Mouse (Mus musculus): ENCODE measurements around the gene Dhx15. TPM values are rescaled to one million over a fixed set of nuclear protein-coding genes. Genes with fewer than 3 reads are reported as not detected.

The Dhx15 gene
- total and polyA plus RNA-seq, 2 experiments from 2014 or later: 70.6 to 92.3 TPM

GRCm38 (mm10) chr5:52232611-52233010, 42.3 kb upstream of the Dhx15 start:
- H3K9ac ChIP-seq (replicated peaks; ENCODE audit: low read length): no peak overlapping the region
- no peaks in the 10 kb centered on the region for H3K27me3 ChIP-seq (ENCODE audit: insufficient read depth, low read length)
- TF ChIP-seq CTCF (IDR thresholded peaks at IDR 0.05; ENCODE audit: low read depth): no peak
- H3K27ac ChIP-seq: no peak overlapping the region
- H3K36me3 ChIP-seq (ENCODE audit: insufficient read depth, low read length): no peaks in the 10 kb centered on the region
- H3K4me3 ChIP-seq (ENCODE audit: low read length): no peak overlapping the region
- no peak for DNase-seq (ENCODE audit: low spot score)
- H3K4me1 ChIP-seq (ENCODE audit: insufficient read depth, low read length): no peaks in the 10 kb centered on the region
- WGBS: 69% methylated on average over 2 of the region's 2 CpGs
- H3K4me2 ChIP-seq (ENCODE audit: low read depth, low read length): no peak overlapping the region
- no peak for ATAC-seq
- no peaks in the 10 kb centered on the region for H3K9me3 ChIP-seq (ENCODE audit: low read length)

GRCm38 (mm10) chr5:52232199-52232598, 41.9 kb upstream of the Dhx15 start:
- no peak overlapping the region for H3K9ac ChIP-seq (replicated peaks; ENCODE audit: low read length)
- WGBS: 75% methylated on average over 2 of the region's 2 CpGs
- DNase-seq (ENCODE audit: low spot score): no peak
- no peak overlapping the region for H3K4me2 ChIP-seq (ENCODE audit: low read depth, low read length)
- no peak for TF ChIP-seq CTCF (IDR thresholded peaks at IDR 0.05; ENCODE audit: low read depth)
- ATAC-seq: no peak
- H3K4me3 ChIP-seq (ENCODE audit: low read length): no peak overlapping the region
- no peaks in the 10 kb centered on the region for H3K9me3 ChIP-seq (ENCODE audit: low read length)
- H3K36me3 ChIP-seq (ENCODE audit: insufficient read depth, low read length): no peaks in the 10 kb centered on the region
- H3K27ac ChIP-seq: no peak overlapping the region
- no peaks in the 10 kb centered on the region for H3K27me3 ChIP-seq (ENCODE audit: insufficient read depth, low read length)
- H3K4me1 ChIP-seq (ENCODE audit: insufficient read depth, low read length): no peaks in the 10 kb centered on the region

GRCm38 (mm10) chr5:52230466-52230865, 40.2 kb upstream of the Dhx15 start:
- TF ChIP-seq CTCF (IDR thresholded peaks at IDR 0.05; ENCODE audit: low read depth): no peak
- no peak overlapping the region for H3K27ac ChIP-seq
- H3K9me3 ChIP-seq (ENCODE audit: low read length): no peaks in the 10 kb centered on the region
- H3K27me3 ChIP-seq (ENCODE audit: insufficient read depth, low read length): no peaks in the 10 kb centered on the region
- no peak overlapping the region for H3K4me3 ChIP-seq (ENCODE audit: low read length)
- no peak overlapping the region for H3K9ac ChIP-seq (replicated peaks; ENCODE audit: low read length)
- DNase-seq (ENCODE audit: low spot score): no peak
- H3K36me3 ChIP-seq (ENCODE audit: insufficient read depth, low read length): no peaks in the 10 kb centered on the region
- no peak for ATAC-seq
- WGBS: 89% methylated on average over 7 of the region's 7 CpGs
- H3K4me1 ChIP-seq (ENCODE audit: insufficient read depth, low read length): no peaks in the 10 kb centered on the region
- no peak overlapping the region for H3K4me2 ChIP-seq (ENCODE audit: low read depth, low read length)

GRCm38 (mm10) chr5:52226677-52227076, 36.4 kb upstream of the Dhx15 start:
- H3K9ac ChIP-seq (replicated peaks; ENCODE audit: low read length): no peak overlapping the region
- no peaks in the 10 kb centered on the region for H3K27me3 ChIP-seq (ENCODE audit: insufficient read depth, low read length)
- 84% methylated on average over 3 of the region's 3 CpGs for WGBS
- ATAC-seq: no peak
- H3K9me3 ChIP-seq (ENCODE audit: low read length): no peaks in the 10 kb centered on the region
- H3K4me3 ChIP-seq (ENCODE audit: low read length): no peak overlapping the region
- DNase-seq (ENCODE audit: low spot score): no peak
- no peak for TF ChIP-seq CTCF (IDR thresholded peaks at IDR 0.05; ENCODE audit: low read depth)
- no peak overlapping the region for H3K27ac ChIP-seq
- H3K4me2 ChIP-seq (ENCODE audit: low read depth, low read length): no peak overlapping the region
- no peaks in the 10 kb centered on the region for H3K36me3 ChIP-seq (ENCODE audit: insufficient read depth, low read length)
- no peaks in the 10 kb centered on the region for H3K4me1 ChIP-seq (ENCODE audit: insufficient read depth, low read length)

DNA sequence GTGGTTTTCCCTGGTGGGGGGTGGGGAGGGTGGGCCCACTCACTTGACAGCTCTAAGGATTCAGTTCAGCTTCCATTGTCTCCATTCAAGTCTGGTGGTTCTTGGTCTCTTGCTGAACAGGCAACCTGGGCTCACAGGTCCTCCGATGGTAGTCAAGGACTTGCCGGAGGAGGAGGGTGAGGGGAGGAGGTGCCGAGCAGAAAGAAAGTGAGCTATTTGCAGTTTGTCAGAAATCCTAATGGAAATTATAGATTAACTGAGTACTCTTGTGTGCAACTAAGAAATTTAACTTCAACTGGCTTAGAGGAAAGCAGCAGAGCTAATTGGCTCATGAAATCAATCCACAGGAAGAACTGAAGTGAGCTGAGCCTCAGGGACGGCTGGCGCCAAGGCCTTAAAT, 31.3 kb upstream of the Dhx15 start:
- 77% methylated on average over 5 of the region's 5 CpGs for WGBS
- Histone ChIP-seq H3K27ac (no peak overlapping the region), H3K9me3 (ENCODE audit: low read length) (no peaks in the 10 kb centered on the region), H3K36me3 (ENCODE audit: insufficient read depth, low read length) (no peaks in the 10 kb centered on the region), H3K4me2 (ENCODE audit: low read depth, low read length) (no peak overlapping the region), H3K9ac (replicated peaks; ENCODE audit: low read length) (no peak overlapping the region), H3K4me1 (ENCODE audit: insufficient read depth, low read length) (peaks cover 8% of the 10 kb centered on the region), H3K4me3 (ENCODE audit: low read length) (no peak overlapping the region), H3K27me3 (ENCODE audit: insufficient read depth, low read length) (no peaks in the 10 kb centered on the region)
- TF ChIP-seq CTCF (IDR thresholded peaks at IDR 0.05; ENCODE audit: low read depth): no peak
- ATAC-seq: no peak
- no peak for DNase-seq (ENCODE audit: low spot score)

- Histone ChIP-seq H3K4me2 (ENCODE audit: low read depth, low read length) (no peak overlapping the region), H3K9me3 (ENCODE audit: low read length) (no peaks in the 10 kb centered on the region), H3K27me3 (ENCODE audit: insufficient read depth, low read length) (no peaks in the 10 kb centered on the region), H3K9ac (replicated peaks; ENCODE audit: low read length) (no peak overlapping the region), H3K4me1 (ENCODE audit: insufficient read depth, low read length) (peaks cover 8% of the 10 kb centered on the region), H3K27ac (no peak overlapping the region), H3K4me3 (ENCODE audit: low read length) (no peak overlapping the region), H3K36me3 (ENCODE audit: insufficient read depth, low read length) (no peaks in the 10 kb centered on the region)
- no peak for ATAC-seq
- DNase-seq (ENCODE audit: low spot score): peak; percentile 17
- 76% methylated on average over 14 of the region's 14 CpGs for WGBS
- TF ChIP-seq CTCF (IDR thresholded peaks at IDR 0.05; ENCODE audit: low read depth): no peak
These were observed 29.9 kb upstream of the Dhx15 start for GRCm38 (mm10) chr5:52220013-52220804.

- DNase-seq (ENCODE audit: low spot score): no peak
- 41% methylated on average over 6 of the region's 6 CpGs for WGBS
- no peak overlapping the region for H3K4me2 ChIP-seq (ENCODE audit: low read depth, low read length)
- no peak for TF ChIP-seq CTCF (IDR thresholded peaks at IDR 0.05; ENCODE audit: low read depth)
- H3K9me3 ChIP-seq (ENCODE audit: low read length): no peaks in the 10 kb centered on the region
- H3K9ac ChIP-seq (replicated peaks; ENCODE audit: low read length): no peak overlapping the region
- H3K4me1 ChIP-seq (ENCODE audit: insufficient read depth, low read length): peaks cover 8% of the 10 kb centered on the region
- ATAC-seq: peak; percentile 22; the same call in 1 of the 2 replicates
- H3K4me3 ChIP-seq (ENCODE audit: low read length): no peak overlapping the region
- H3K27ac ChIP-seq: no peak overlapping the region
- H3K36me3 ChIP-seq (ENCODE audit: insufficient read depth, low read length): no peaks in the 10 kb centered on the region
- no peaks in the 10 kb centered on the region for H3K27me3 ChIP-seq (ENCODE audit: insufficient read depth, low read length)
These were observed 27.9 kb upstream of the Dhx15 start for GRCm38 (mm10) chr5:52218238-52218637.
